Mouse (Mus musculus): ENCODE measurements at regions not wholly inside any gene's neighbourhood (a gene's known extent, or its start where the extent isn't known, plus 50 kb on each side); places are given as distances from the start of the nearest gene placed in this dataset.

- TF ChIP-seq CTCF (IDR thresholded peaks at IDR 0.05; ENCODE audit: low read depth, low read length) (no peak), TAL1 (conservative IDR thresholded peaks at IDR 0.05; ENCODE audit: low read depth, low read length) (no peak), GATA1 (IDR thresholded peaks at IDR 0.05; ENCODE audit: borderline replicate concordance, low read length) (no peak)
These were observed 86.9 kb downstream of the Thnsl2 start for GRCm38 (mm10) chr6:71057209-71057858.
